Mouse (Mus musculus): ENCODE measurements at regions not wholly inside any gene's neighbourhood (a gene's known extent, or its start where the extent isn't known, plus 50 kb on each side); places are given as distances from the start of the nearest gene placed in this dataset.
A peak's percentile ranks its signal among the peaks of the same experiment; 100 is the strongest.

DNA sequence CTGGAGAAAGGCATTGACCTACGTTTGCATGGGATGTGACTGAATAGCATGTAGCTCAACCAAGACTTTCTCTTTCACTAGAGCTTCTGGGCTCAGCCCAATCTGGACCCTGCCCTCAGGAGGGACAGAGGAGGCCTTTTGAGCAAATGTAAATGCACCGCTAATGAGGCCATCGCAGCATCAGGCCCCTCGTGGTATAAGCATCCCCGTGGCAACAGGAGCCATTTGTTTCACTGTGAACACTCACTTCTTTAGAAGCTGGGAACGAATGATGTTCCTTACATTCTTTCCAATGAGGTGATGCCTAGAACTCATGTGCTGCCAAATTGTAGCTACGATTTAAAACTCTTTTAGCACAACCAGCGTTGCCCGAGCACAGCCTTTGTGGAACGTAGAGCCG is 279.0 kb upstream of the Gjb5 start:
- no peak for DNase-seq (ENCODE audit: low spot score)

DNA sequence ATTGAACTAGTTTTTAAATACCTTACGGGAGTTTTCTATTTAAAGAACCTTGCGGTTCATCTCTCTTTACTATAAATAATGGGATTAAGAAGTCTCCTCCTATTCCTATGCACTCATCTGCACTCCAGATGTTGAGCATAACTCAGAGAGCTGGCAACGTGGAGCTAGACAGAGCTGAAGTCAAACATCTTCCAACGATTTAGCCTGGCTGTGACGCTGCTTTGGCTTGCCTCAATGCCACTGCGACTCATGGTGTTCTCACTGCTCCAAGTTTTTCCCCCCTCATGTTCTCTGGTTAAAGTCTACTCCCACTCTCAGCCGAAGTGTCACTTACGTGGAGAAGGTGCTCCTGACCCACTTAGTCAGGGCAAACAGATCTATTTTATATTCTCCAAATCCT is 277.3 kb upstream of the Gjb5 start:
- no peak for DNase-seq (ENCODE audit: low spot score)

GRCm38 (mm10) chr4:127619870-127620269 is 261.9 kb upstream of the Gjb5 start:
- DNase-seq (ENCODE audit: low spot score): peak; percentile 36

DNA sequence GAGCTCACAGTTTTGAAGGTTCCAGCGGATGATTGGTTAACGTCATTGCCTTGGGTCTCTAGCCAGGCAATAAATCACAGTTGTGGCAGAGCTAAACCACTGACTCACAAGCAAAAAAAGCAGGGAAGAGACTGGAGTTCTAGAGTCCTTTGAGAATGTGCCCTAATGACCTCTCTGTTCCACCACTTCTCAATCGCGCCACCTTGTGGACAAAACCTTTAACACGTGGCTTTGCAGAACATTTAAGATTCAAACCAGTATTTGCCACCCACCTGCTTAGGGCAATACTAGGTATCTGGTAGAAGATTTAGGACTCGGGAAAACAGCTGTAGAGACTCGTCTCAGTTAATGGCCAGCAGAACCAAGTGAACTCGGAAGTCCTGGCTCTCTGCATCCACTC is 254.8 kb upstream of the Gjb5 start:
- peak; percentile 28 for DNase-seq (ENCODE audit: low spot score)

DNA sequence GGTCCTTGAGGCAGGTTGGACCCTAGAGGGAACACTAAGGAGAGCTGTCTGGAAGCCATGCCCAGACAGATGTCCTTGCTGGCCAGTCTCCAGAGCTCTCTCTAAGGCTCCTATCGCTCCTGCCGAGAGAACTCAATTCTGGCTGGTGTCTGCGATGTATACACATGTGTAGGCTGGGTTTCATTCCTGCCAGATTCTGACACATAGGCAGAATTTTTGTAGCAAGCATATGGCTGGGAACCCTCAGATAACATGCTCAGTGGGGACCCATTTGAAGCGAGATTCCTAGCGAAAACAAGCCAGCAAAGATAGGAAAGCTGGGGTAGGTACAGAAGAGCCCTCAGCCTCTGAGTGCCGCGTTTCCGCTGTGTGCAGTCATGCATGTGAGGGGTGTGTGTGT is 242.9 kb upstream of the Gjb5 start:
- DNase-seq (ENCODE audit: low spot score): no peak

DNA sequence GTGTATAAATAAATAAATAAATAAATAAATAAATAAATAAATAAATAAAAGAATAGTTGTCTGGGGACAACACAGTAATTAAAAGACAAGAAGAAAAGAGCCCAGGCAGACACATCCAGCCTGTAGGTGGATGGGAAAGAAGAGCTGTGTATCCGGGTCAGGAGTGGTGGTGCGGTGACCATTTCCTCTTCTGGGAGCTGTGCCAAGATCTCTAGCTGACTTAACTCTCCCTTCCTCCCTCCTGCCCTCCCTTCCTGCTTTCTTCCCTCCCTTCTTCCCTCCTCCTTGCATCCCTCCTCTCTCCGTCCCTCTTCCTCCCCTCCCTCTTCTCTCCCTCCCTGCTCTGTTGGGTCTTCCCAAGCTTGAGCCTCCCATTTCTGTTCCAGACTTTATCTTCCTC is 240.6 kb upstream of the Gjb5 start:
- DNase-seq (ENCODE audit: low spot score): no peak

GRCm38 (mm10) chr4:127594081-127594480 is 236.1 kb upstream of the Gjb5 start:
- no peak for DNase-seq (ENCODE audit: low spot score)

DNA sequence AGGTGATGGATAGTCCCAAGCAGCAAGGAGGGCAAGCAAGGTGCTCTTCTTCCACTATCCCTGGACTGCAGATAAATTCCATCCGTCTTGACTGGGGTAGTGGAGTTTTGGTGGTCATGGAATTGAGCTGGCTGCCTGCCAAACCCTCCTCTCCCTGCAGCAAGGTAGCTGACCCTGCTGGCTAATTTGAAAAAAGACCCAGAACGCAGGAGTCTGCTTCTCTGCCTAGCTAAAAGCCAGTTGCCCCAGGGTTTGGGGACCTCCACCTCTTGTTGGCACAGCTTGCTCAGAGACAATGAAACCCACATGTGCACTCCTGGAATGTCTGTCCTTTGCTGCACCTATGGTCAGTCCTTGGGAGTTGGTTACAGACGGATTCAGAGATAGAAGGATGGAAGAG is 233.6 kb upstream of the Gjb5 start:
- DNase-seq (ENCODE audit: low spot score): no peak

GRCm38 (mm10) chr4:127586822-127587221 is 228.8 kb upstream of the Gjb5 start:
- DNase-seq (ENCODE audit: low spot score): no peak

DNA sequence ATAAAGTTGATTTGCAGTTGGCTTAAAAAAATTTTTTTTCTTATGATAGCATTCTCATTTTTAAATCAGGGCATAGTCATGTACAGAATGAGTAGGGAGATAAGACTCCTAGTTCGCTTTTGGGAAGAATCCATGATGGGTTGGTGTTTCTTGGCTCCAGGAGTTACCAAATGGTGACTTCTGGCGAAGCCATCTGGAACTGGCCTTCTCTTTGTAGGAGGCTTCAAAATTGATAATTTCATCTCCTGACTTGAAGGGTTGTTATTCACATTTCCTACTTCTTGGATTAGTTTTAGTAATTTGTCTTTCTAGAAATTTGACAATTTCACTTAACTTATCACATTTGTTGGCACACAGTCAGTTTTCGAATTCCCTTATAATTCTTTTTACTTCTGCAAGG is 218.5 kb upstream of the Gjb5 start:
- DNase-seq (ENCODE audit: low spot score): no peak

- DNase-seq (ENCODE audit: low spot score): no peak
Measured at GRCm38 (mm10) chr4:127562602-127563001, 204.6 kb upstream of the Gjb5 start.

DNA sequence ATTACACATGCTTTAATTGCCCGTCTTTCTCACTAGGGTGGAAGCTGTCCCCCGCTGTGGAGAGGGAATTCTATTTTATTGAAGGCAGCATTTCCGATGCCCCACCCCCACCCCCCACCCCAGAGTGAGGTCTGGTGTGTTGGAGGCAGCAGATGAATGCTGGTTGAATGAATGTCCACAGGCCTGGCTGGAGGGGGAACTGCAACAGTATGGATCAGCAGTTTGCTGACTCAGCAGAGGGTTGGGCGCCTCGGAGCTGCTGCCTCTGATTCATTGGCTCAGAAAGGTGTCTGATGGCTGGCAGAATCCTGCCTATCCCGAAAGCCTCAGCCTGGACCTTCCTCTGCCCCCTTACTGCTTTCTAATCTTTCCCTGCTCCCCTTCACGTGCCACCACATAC is 200.6 kb upstream of the Gjb5 start:
- no peak for DNase-seq (ENCODE audit: low spot score)

DNA sequence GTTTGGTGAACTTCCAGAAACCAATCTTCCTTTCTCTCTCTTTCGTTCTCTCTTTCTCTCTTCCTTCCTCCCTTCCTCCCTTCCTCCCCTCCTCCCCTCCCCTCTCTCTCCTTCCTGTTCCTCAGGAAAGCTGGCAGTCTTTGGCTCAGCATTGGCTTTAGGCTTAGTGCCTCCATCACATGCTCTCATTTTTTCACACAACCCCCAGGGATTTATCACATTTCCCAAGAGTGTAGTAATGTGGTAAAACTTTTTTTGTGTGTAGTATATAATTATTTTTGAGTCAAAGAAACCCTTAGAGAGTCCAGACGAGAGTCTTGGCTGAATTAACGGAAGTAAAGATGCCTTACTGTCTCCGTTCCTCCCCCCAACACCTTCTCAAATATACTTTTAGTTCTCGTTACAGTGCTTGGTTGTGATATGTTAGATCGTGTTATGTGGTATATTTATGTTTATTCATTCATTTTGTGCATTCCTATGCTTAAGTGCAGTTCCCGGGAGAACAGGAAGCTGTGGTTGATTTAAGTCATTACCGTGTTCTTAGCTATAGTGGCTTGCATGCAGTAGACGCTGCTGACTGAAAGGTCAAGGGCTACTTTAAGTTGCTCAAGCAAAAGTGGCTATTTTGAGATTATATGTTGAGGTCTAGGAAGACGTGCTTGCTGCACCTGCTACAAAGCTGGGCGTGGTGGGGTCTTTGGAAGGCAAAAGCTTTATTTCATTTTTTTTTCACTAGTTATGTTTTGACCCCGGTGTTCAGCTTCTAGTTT is 194.7 kb upstream of the Gjb5 start:
- DNase-seq (ENCODE audit: low spot score): no peak

DNA sequence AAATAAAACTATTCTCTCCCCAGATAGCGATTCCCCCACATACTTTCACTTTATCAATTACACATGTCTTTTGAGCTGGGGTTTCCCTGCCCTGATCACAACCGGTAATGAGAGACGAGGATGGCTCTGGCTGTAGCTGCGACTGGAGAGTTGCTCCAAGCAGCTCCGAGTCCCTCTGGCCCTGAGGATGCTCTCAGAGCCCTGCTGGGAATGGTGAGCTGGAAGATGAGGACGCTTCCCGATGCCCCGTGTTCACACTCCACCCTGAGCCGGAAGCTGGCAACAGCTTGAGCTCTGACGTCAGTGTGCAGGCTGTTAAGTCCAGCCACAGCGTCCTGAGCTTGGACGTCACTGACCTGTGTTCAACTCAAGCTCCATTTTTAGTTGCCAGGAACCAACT is 191.6 kb upstream of the Gjb5 start:
- DNase-seq (ENCODE audit: low spot score): no peak

DNA sequence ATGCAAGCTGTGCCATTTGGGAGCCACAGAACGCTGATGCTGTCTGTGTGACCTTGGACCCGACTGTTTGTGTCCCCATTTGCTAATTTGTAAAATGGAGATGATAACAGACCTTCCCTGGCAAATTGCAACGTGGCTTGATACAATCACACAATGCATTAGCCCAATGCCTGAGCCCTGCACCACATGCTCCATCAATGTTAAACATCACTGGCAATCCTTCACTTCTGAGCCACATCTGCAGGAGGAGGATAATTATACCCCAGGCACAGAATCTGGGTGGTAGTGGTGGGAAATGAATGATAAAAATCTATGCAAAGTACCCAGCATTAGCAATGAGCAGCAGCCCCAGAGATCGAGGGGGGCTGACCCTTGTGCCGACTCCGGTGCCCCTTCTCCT is 191.0 kb upstream of the Gjb5 start:
- no peak for DNase-seq (ENCODE audit: low spot score)

GRCm38 (mm10) chr4:127545106-127545505 is 187.1 kb upstream of the Gjb5 start:
- DNase-seq (ENCODE audit: low spot score): no peak

- DNase-seq (ENCODE audit: low spot score): no peak
Measured at GRCm38 (mm10) chr4:127543276-127543675, 185.3 kb upstream of the Gjb5 start.

DNA sequence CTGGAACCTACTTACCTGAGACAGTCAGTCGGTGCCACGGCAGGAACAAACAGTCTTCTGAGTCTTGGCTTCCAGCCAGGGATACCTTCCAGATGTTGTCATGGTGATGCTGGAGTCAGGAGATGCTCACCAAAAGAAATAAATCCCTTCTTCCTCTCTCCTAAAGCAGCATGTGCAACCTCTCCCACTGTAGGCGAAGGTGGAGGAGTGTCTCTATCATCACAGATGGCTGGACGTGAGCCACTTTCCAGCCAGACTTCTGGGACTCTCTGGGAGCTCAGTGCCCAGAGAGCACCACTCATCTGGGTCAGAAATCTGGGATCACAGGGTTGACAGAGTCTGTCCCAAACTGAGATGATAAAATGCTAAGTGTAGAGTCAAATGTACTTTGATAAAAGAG is 184.8 kb upstream of the Gjb5 start:
- DNase-seq (ENCODE audit: low spot score): no peak

DNA sequence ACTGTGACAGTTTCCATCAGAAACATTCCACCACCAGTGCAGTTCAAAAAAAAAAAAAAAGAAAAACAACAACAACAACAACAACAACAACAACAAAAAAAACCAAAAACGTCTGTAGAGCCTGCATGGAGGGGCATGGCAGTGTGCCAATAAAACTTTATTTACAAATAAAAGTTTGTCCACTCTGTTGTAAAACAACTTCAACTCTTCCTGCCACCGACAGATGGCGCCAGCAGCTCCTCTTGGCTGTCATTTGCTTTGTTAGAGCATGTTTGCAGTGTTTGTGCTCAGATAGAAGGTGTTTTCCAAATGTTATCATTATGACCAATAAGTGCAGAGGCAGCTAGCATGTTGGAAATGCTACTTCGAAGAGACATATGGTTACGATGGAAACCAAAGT is 179.0 kb upstream of the Gjb5 start:
- DNase-seq (ENCODE audit: low spot score): no peak

GRCm38 (mm10) chr4:127535630-127536029 is 177.6 kb upstream of the Gjb5 start:
- DNase-seq (ENCODE audit: low spot score): no peak

DNA sequence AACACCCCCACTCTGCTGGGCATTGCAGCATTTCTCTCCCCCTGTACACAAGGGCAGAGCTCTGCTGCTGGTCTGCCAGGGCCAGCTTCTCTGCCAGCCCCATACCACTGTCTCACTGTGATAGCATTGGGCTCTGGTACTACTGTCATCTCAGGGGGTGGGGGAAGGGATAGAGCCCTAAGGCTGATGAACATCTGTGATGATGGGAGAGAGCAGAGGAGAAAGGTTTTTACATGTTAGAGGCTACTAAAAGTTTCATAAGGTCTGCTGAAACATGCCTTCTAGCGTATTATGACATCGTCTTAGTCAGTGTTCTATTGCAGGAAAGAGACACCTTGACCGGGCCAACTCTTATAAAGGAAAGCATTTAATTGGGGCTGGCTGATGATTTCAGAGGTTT is 176.4 kb upstream of the Gjb5 start:
- no peak for DNase-seq (ENCODE audit: low spot score)

- DNase-seq (ENCODE audit: low spot score): no peak
Measured at GRCm38 (mm10) chr4:127533726-127534125, 175.7 kb upstream of the Gjb5 start.

DNA sequence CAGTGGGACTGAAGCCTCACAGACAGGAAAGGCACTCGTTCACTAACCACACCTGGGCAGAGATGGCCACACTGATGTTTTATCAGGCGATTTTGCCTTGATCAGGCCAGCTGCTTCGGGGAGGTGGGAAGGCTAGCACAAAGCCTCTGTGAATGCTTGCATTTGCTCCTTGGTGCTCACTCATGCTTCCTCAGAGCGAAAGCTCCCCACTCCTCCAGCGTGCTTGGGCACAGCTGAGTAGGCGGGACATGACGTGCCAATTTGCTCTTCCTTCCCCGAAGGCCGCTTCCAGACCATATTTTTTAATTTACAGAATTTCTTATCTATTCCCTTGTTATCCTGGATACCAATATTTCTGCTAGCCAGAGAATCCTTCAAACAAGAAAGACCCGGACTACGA is 172.8 kb upstream of the Gjb5 start:
- no peak for DNase-seq (ENCODE audit: low spot score)

DNA sequence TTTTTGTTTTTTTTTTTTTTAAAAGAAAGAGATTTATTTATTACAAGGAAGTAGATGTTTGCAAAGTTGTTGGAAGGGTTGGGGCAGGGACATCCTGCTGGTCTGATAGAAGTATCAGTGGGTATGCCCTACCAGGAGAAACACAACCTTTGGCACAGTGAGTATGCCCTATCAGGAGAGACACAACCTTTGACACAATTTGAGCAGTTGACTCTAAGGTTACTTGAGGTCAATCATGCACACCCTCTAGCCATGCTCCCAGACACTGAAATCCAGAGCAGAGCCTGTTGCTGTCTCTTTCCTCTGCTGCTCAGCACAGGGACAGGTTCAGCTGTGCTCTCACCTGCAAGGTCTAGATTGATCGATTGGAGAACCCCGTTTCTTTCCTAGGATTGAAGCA is 164.2 kb upstream of the Gjb5 start:
- no peak for DNase-seq (ENCODE audit: low spot score)

DNA sequence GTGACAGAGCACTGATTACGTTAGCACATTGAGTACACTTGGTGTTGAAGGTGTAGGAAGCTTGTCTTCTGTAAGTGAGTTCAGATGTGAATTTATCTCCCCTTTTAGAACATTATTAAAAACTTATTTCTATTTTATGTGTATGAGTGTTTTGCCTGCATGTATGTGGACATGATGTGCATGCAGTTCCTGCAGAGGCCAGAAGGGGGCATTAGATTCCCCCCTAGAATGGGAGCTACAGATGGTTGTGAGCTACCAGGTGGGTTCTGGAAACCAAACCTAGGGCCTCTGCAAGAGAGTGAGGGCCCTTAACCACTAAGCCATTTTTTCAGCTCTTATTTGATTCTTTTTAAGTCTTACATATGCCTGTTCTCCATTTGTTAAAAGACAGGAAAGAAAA is 160.0 kb upstream of the Gjb5 start:
- DNase-seq (ENCODE audit: low spot score): no peak

Measured in urinary bladder, postnatal 14 days (tissue).